Mouse (Mus musculus) splenic B cell, adult 2 months (primary cell): ENCODE data around the gene Nudt15.
"Not testable (repeated sequence)": the region's sequence is repeated elsewhere in the genome, so short reads cannot be mapped to it uniquely, and the experiment has no call there.

Source experiments
- DNase-seq: peaks from one replicate; pipeline ENCODE4 v3.0.0-alpha.2; 2011; ENCODE audit warnings: low read depth, low spot score
- H3K27me3 ChIP-seq: 2 replicates; pipeline ENCODE4 v1.6.1; 2012; ENCODE audit warnings: mild to moderate bottlenecking, low read length, moderate library complexity, mixed read lengths; ENCODE audit not compliant: control insufficient read depth, poor library complexity, insufficient read depth, severe bottlenecking
- H3K36me3 ChIP-seq: 2 replicates; pipeline ENCODE4 v1.6.1; 2012; ENCODE audit warnings: mild to moderate bottlenecking, low read length, moderate library complexity, mixed read lengths; ENCODE audit not compliant: control insufficient read depth, poor library complexity, insufficient read depth, severe bottlenecking

Gene Nudt15

DNA sequence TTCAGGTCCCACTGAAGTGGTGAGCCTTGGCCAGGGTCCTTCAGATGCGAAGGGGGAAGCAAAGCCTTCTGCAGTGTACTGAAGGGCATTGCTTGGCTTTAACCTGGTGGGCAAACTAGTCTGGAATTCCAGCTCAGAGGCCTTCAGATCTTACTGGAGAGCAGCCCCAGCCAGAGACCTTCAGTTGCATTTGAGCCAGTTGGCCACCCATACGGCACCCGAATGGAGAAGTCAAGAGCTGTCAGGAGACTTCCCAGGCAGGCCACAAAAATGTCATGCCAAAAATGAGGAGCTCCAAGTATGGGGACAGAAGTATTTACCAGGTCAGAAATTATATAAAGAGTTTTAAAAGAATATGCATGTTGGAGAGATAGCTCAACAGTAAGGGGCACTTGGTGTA, at the start of gene Nudt15:
Gene Nudt15, minus strand, starts transcription at position 192 of the 400 bp plus-strand sequence.
- Histone ChIP-seq H3K36me3 (no peaks in the 10 kb centered on the region), H3K27me3 (no peaks in the 10 kb centered on the region)
- DNase-seq = no peak

DNA sequence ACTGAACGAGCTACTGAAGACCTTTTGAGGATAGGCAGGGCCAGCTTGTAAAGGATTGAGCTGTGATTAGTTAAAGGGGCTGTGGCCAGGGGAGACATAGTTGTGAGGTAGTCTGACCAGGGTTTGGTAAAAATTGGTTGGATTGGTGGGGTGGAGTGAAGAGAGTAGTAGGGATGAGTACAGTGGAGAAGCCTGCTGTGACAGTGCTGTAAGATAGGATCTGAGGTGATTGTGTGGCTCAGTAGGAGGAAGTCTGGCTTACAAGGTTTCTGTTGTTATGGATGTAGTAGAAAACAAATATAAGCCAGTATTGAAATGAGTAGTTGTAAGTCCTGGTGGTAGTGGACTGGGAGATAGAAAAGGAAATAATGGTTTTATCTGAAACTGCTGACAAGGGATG, 44.1 kb upstream of the Nudt15 start:
- no peak for DNase-seq
- Histone ChIP-seq H3K27me3 (no peaks in the 10 kb centered on the region), H3K36me3 (0 out of 2 replicates have a peak, but pooled peaks cover 2% of the 10 kb centered on the region)

DNA sequence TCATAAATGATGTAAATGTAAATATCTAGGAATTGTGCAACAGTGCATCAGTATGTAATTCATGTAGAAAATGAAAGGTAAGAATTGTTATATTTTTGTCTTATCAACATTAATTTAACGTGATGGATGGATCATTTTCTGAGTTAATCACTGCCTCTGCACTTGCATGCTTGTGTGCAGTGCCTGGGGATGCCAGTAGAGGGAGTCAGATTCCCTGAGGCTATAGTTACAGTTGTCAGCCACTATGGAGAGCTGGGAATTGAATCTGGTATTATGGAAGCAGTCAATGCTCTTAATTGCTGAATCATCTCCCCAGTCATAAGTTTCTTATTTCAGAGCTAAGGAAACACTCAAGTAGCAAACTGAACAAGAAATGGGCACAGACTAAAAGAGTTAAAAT, 40.0 kb upstream of the Nudt15 start:
- Histone ChIP-seq H3K27me3 (no peaks in the 10 kb centered on the region), H3K36me3 (peaks cover 4% of the 10 kb centered on the region; the same call in 1 of the 2 replicates)
- DNase-seq = peak; percentile 15

DNA sequence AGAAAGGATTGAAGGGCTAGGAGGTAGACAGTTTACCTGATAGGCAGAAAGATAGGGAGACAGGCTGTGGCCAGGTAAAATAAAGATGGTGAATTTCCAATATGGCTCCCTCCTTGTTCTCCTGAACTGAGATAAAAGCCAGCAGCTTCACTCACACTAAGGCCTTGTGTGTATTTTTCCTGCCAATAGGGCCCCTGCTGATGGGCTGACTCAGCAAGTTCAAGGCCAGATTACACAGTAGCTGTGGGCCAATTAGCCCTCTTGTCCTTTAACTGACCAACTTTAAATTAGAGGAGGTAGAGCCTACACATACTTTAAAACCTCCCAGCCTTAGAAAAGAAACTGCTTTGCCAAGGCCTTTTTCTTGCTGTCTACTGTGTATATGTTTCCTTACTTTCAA, 28.3 kb upstream of the Nudt15 start:
- DNase-seq = no peak
- H3K36me3 ChIP-seq = peaks cover 1% of the 10 kb centered on the region
- no peaks in the 10 kb centered on the region for H3K27me3 ChIP-seq

DNA sequence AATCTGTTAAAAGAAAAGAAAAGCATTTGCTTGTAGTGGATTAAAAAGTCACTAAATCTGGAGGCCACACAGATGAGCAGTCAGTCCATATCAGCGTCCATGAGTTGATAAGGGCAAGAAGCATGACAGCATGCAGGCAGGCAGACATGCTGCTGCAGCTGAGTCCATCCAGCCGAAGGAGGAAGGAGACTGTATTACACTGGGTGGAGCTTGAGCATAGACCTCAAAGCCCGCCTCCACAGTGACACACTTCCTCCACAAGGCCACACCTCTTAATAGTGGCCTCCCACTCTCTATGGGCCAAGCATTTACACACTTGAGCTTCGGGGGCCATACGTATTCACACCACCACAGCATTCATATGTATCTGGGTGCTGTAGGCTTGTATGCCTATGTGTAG, 26.0 kb upstream of the Nudt15 start:
- no peaks in the 10 kb centered on the region; the same call in 1 of the 2 replicates for H3K36me3 ChIP-seq
- H3K27me3 ChIP-seq = no peaks in the 10 kb centered on the region
- DNase-seq = no peak

DNA sequence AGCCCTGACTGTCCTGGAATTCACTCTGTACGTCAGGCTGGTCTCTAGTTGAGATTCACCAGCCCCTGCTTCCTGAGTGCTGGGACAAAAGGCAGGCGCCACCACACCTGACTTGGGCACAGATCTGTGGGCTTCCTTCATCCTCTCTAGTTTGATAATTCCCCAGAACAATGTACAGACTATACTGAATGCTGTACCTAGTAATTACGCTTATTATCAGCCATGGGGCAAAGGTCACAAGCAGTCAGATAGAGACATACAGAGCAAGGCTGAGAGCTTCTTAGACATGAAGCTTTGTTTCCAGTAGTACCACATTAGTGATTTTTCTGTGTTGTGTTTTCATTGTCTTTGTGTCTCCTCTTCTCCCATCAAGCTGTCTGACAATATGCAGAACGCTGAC, 23.1 kb upstream of the Nudt15 start:
- Histone ChIP-seq H3K27me3 (no peaks in the 10 kb centered on the region), H3K36me3 (no peaks in the 10 kb centered on the region; the same call in 1 of the 2 replicates)
- no peak for DNase-seq

DNA sequence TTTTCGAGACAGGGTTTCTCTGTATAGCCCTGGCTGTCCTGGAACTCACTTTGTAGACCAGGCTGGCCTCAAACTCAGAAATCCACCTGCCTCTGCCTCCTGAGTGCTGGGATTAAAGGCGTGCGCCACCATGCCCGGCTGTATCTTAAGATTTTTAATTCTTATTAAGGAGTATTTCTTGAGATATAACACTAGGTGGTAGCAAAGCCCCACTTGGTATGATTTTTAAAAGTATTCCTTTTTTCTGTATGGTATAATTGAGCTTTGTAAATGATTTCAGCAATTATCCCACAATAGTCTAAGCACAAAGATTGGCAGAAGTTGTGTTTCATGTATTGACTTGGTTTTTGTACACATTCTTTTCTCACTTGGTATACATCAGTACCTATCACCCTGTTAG, 21.8 kb upstream of the Nudt15 start:
- not testable (repeated sequence) for H3K36me3 ChIP-seq, DNase-seq, H3K27me3 ChIP-seq

DNA sequence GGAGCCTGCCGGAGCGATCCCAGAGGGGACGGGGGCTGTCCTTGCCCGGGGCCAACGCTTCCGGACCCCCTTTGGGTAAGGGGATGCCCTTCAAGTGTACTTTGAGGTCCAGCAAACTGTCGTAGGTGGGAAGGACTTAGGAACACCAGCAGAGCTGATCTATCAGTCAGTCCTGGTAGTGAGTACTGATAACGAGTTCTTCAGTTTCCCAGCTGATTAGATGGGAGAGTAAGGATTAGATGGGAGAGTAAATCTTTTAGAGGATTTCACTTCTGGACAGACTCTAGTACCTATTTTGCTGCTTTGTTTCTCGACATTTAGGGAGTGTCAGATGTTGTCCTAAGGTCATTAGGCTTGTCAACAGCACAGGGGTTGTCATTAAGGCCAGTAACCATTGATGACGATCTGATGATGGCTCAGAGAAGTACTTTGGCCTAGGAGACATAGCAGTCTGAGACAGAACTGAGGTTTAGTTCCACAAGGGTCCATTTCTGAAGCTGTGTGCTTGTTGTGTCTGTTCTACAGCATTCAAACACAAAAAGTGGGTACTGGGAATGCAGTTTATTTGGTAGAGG, 5.2 kb upstream of the Nudt15 start:
- H3K36me3 ChIP-seq = no peaks in the 10 kb centered on the region
- no peaks in the 10 kb centered on the region for H3K27me3 ChIP-seq
- peak; percentile 3 for DNase-seq

DNA sequence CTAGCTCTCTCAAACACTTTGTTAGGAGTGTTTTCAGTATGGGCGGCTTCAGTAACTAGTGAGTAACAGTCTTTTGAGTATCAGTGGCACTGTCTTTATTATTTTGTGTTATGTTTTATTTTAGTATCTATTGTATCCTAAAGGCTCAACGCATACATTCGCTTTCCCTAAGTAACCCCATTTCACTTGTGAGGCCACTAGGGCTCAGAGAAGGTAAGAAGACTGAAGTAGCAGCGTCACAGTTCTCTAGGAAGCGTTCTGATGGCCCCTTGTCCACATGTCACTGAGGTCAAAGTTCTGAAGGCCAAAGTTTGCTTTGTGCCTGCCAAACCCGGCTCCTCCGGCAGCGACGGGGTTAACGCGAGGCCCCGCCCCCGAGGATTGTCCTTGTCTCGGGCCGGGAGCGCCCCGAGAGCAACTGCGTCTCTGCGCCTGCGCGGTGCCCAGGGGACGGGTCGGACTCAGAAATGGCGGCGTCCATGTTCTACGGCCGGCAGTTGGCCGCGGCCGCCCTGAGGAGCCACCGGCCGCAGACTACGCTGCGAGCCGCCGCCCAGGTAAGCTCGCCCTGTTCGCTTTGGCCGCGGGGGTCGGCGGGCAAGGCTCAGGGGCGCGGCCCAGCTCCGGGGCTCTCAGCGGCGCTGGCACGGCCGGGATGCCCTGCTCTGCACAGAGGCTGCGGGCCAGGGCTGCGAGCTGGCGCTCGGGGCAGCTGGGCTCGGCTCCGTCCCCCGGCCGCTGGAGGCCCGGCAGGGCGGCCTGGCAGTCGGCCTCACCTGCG, 4.5 kb upstream of the Nudt15 start:
- peak; percentile 95 for DNase-seq
- Histone ChIP-seq H3K27me3 (no peaks in the 10 kb centered on the region), H3K36me3 (no peaks in the 10 kb centered on the region)

DNA sequence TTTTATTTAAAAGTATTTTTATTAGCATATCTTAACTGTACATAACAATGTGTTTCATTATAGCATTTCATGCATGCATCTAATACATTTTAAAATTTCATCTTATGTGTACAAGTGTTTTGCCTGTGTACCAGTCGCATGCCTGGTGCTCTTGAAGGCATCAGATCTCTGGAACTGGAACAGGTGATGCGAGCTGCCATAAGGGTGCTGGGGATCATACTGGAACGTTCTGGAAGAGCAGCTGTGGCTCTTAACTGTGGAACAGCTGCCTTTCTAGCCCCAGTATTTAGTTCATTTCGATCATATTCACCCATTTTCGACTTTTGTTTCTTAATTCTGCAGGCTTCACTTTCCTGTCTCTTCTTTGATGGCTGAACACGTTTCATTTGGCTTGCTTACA, 3.1 kb upstream of the Nudt15 start:
- Histone ChIP-seq H3K36me3 (no peaks in the 10 kb centered on the region), H3K27me3 (no peaks in the 10 kb centered on the region)
- no peak for DNase-seq

DNA sequence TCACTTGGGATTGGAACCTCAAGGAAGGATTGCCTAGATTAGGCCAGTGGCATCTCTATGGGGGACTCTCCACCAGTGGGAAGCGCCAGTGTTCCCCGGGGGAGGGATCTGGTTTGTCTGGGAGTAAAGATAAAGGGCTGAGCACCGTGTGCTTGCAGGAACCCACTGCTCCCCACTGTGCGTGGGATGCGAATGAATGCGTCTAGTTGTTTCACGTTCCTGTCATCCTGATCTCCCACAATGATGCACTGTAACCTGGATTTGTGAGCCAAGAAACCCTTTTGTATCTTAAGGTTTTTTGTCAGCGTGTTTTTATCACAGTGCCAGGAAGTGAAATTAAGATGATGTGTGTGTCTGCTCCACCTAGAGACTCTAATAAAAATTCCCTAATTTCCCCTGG, 2.7 kb upstream of the Nudt15 start:
- DNase-seq = no peak
- H3K36me3 ChIP-seq = no peaks in the 10 kb centered on the region

DNA sequence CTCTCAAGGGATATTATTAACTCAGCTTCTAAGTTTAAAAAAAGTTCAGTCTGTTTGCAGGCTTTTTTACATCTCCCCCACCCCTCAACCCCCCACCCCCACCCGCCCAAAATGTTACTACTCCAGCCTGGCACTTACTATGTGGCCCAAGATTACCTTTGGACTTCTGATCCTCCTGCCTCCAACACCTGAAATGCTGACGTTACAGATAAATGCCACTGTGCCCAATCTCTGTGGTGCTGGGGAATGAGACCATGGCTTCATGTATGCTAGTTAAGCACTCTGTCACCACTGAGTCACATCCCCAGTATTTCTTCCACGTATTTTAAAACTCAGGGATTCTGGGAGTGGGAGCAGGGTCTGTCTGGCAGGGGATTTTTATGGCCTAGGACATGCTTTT, 2.2 kb upstream of the Nudt15 start:
- H3K36me3 ChIP-seq = no peaks in the 10 kb centered on the region
- H3K27me3 ChIP-seq = no peaks in the 10 kb centered on the region
- DNase-seq = no peak

More for the DNA sequence above, 2.7 kb upstream of the Nudt15 start:
- H3K27me3 ChIP-seq = no peaks in the 10 kb centered on the region

DNA sequence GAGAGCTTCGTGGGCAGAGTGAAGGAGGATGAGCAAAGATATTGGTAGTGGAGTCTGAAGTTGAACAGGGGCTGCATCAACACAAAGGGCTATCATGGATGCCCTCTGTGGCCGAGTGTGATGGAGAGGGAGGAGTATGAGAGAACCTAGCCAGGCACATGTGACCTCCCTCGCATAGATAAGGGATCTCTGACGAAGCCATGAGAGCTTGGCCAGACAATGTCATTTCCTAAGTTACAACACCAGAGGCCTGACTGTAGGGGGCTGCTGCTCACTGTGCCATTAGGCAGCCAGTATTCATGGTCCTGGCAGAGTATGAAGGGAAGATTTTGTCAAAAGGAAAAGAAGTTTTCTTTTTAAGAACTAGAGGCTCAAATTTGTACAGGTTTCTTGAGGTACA, 1.0 kb downstream of the Nudt15 start:
- H3K36me3 ChIP-seq = no peaks in the 10 kb centered on the region

DNA sequence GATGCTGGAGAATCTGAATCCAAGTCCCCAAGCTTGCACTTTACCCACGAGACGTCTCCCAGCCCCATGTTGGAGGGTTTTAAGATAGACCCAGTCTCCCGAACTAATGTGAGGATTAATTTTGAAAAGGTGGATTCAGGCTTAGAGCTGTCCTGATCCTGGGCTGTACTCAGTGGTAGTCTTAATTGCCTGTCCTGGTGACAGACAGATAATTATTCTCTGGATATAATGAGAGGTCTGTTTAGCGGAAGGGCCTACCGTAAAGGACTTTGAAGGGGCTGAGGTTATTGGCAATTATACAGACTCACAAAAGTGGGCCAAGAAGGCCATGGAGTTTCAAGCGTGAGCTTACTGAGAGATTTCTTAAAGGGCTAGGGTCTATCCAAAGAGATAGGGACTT, 4.3 kb downstream of the Nudt15 start:
- DNase-seq = no peak
- Histone ChIP-seq H3K27me3 (no peaks in the 10 kb centered on the region), H3K36me3 (no peaks in the 10 kb centered on the region)

More for the DNA sequence above, 1.0 kb downstream of the Nudt15 start:
- no peaks in the 10 kb centered on the region for H3K27me3 ChIP-seq
- no peak for DNase-seq

DNA sequence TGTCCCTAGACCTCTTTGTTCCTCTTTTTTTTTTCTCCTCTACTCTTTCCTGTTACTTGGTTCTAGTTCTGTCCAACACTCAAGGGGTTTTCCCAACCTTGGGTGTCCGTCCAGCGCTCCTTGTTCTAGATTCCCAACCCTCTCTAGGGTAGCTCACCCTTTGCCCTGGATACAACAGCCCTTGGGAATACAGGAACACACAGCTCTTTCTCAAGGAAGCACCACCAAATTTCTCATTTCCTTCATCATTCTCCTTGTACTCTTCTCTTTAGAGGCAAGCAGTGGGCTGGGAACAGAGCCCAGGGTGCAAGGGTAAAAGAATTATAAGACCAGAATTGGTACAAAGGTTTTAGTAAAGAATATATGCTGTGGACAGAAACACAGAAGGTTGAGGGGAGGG, 12.4 kb downstream of the Nudt15 start:
- no peak for DNase-seq
- Histone ChIP-seq H3K36me3 (no peaks in the 10 kb centered on the region), H3K27me3 (no peaks in the 10 kb centered on the region)
